Mouse (Mus musculus): ENCODE results near the gene Gm5416.

GRCm38 (mm10) chr16:36199226-36199625, 11.0 kb upstream of the Gm5416 start:
- TF ChIP-seq EP300 (IDR thresholded peaks at IDR 0.05) (no peak), CTCF (IDR thresholded peaks at IDR 0.05) (no peak)

Data from lung, postnatal 0 days (tissue).